ENCODE assay signal across 9 mouse cellular contexts in the genomic region with DNA sequence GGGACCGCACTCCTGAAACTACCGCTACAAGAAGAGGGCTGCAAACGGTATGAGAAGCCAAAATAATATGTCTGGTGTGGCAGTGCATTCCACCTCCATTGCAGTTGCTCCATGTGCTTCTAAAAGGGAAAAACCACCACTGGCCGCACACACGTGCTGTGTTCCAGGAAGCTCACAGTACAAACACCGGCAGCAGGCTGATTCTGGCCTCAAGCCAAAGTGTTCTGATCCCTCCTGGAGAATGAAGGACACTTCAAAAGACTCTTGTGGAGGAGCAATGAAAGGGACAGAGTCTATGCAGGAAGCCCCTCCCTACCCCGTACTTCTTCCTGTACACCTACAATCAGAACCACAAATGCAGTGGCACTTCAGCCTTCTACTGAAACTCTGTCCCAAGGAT. TPM values are rescaled to one million over a fixed set of nuclear protein-coding genes. Genes with fewer than 3 reads are reported as not detected.
A peak's percentile ranks its signal among the peaks of the same experiment; 100 is the strongest.
DNase-seq lines count a peak whose midpoint lies in the region; ATAC-seq lines count a peak whose summit lies in the region.
"Had no signal": no experiment of that assay in that cellular context is flagged by ENCODE, and none has a peak within 500 bp of the region (broad histone marks: within the 10 kb centered on the region; RNA-seq: fewer than 3 reads in every experiment).

No protein-coding gene starts in this region.

- H3K27me3 ChIP-seq in embryonic facial prominence, embryonic 14.5 days (replicated peaks; ENCODE audit: control insufficient read depth, insufficient read depth, low read length) = no peaks in the 10 kb centered on the region
- no peaks in the 10 kb centered on the region for H3K27me3 ChIP-seq in embryonic facial prominence, embryonic 10.5 days (replicated peaks; ENCODE audit: low read depth, poor library complexity, severe bottlenecking)
- H3K27me3 ChIP-seq in stomach, embryonic 15.5 days (replicated peaks) = no peaks in the 10 kb centered on the region

- no peaks in the 10 kb centered on the region for H3K4me1 ChIP-seq in embryonic facial prominence, embryonic 14.5 days (ENCODE audit: control insufficient read depth, insufficient read depth, low read length)
- no peaks in the 10 kb centered on the region for H3K4me1 ChIP-seq in embryonic facial prominence, embryonic 10.5 days
- no peaks in the 10 kb centered on the region for H3K4me1 ChIP-seq in stomach, embryonic 15.5 days

- H3K9me3 ChIP-seq in embryonic facial prominence, embryonic 14.5 days (ENCODE audit: control insufficient read depth, low read length) = no peaks in the 10 kb centered on the region
- no peaks in the 10 kb centered on the region for H3K9me3 ChIP-seq in embryonic facial prominence, embryonic 10.5 days
- no peaks in the 10 kb centered on the region for H3K9me3 ChIP-seq in stomach, embryonic 15.5 days

- no peak overlapping the region for H3K9ac ChIP-seq in embryonic facial prominence, embryonic 14.5 days (ENCODE audit: low read depth, low read length)
- no peak overlapping the region for H3K9ac ChIP-seq in stomach, embryonic 15.5 days

- H3K27ac ChIP-seq in embryonic facial prominence, embryonic 14.5 days (replicated peaks; ENCODE audit: low read depth, low read length) = no peak overlapping the region
- H3K27ac ChIP-seq in embryonic facial prominence, embryonic 10.5 days (replicated peaks) = no peak overlapping the region
- no peak overlapping the region for H3K27ac ChIP-seq in stomach, embryonic 15.5 days

- peak; percentile 66 for DNase-seq in embryonic facial prominence, embryonic 14.5 days (ENCODE audit: low spot score)
- no peak for DNase-seq in embryonic facial prominence, embryonic 10.5 days (ENCODE audit: low spot score)
- peak; percentile 27 for DNase-seq in ovary, adult 18-20 months (ENCODE audit: low spot score)
- no peak for DNase-seq in ovary, postnatal 10 days (ENCODE audit: low spot score)
- DNase-seq in kidney, postnatal 25 days = peak; percentile 42 to 59
- DNase-seq in thymus, postnatal 4 days = no peak
- DNase-seq: cerebellum, adult 8-10 months had no signal

- WGBS in embryonic facial prominence, embryonic 14.5 days = 63% methylated on average over 7 of the region's 7 CpGs
- 83% methylated on average over 7 of the region's 7 CpGs for WGBS in embryonic facial prominence, embryonic 10.5 days
- 60% methylated on average over 7 of the region's 7 CpGs for WGBS in stomach, embryonic 15.5 days

- no peak overlapping the region for H3K4me3 ChIP-seq in embryonic facial prominence, embryonic 14.5 days (ENCODE audit: low read depth, low read length)
- no peak overlapping the region for H3K4me3 ChIP-seq in embryonic facial prominence, embryonic 10.5 days
- H3K4me3 ChIP-seq in stomach, embryonic 15.5 days (replicated peaks) = no peak overlapping the region

- no peak overlapping the region for H3K4me2 ChIP-seq in embryonic facial prominence, embryonic 14.5 days (ENCODE audit: low read depth, low read length)
- H3K4me2 ChIP-seq in stomach, embryonic 15.5 days = no peak overlapping the region

- H3K36me3 ChIP-seq in embryonic facial prominence, embryonic 14.5 days (ENCODE audit: control insufficient read depth, insufficient read depth, low read length) = no peaks in the 10 kb centered on the region
- no peaks in the 10 kb centered on the region for H3K36me3 ChIP-seq in embryonic facial prominence, embryonic 10.5 days (replicated peaks)
- no peaks in the 10 kb centered on the region for H3K36me3 ChIP-seq in stomach, embryonic 15.5 days

- peak; percentile 19; the same call in 1 of the 2 replicates for ATAC-seq in embryonic facial prominence, embryonic 14.5 days (ENCODE audit: low read depth)
- peak; percentile 63; the same call in 1 of the 2 replicates for ATAC-seq in stomach, embryonic 15.5 days (ENCODE audit: insufficient read depth, low FRiP score, low read depth)
- ATAC-seq in cerebellum, adult (ENCODE audit: insufficient number of reproducible peaks, low FRiP score, low TSS enrichment) = no peak

RNA-seq across cellular contexts. Expression of gene Dap, which starts 12.2 kb away (rescaled TPM):
- polyA plus RNA-seq in embryonic facial prominence, embryonic 14.5 days (2014; fragmentation: Nextera tagmentation; extraction: Ambion mirVana) = 120 and 132 TPM in 2 replicates
- polyA plus RNA-seq in embryonic facial prominence, embryonic 10.5 days (2016; fragmentation: Nextera tagmentation; extraction: Ambion mirVana) = 45.7 and 46.6 TPM in 2 replicates
- 112 and 130 TPM in 2 replicates for polyA plus RNA-seq in stomach, embryonic 15.5 days (2015; fragmentation: Nextera tagmentation; extraction: Ambion mirVana)

Comparison
In these comparisons a context has a peak if more than half of its experiments do, and no peak if none do; other contexts are left out.
1. DNase-seq: peak in embryonic facial prominence, embryonic 14.5 days (single experiment), ovary, adult 18-20 months (single experiment) and kidney, postnatal 25 days (2 of 2); none in embryonic facial prominence, embryonic 10.5 days (single experiment), ovary, postnatal 10 days (single experiment) and thymus, postnatal 4 days (single experiment).